Mouse (Mus musculus) left cerebral cortex, adult 18-20 months (tissue): ENCODE measurements around the gene Pip4k2a. TPM values are rescaled to one million over a fixed set of nuclear protein-coding genes. Genes with fewer than 3 reads are reported as not detected.
A peak's percentile ranks its signal among the peaks of the same experiment; 100 is the strongest.
"Not testable (repeated sequence)": the region's sequence is repeated elsewhere in the genome, so short reads cannot be mapped to it uniquely, and the experiment has no call there.

ENCODE experiments used
- DNase-seq, 2 experiments: peaks; one replicate each; pipeline ENCODE4 v3.0.0; 2021 to 2022; ENCODE audit warnings: low spot score in 2 of 2, mixed read lengths in 1 of 2
- long read RNA-seq, 2 experiments: library from polyadenylated mRNA; stranded (forward); transcript quantifications; one replicate each; pipeline ENCODE4 v2.0.0; 2021
- total RNA-seq, 2 experiments: library from RNA; stranded (reverse); gene quantifications; 2 replicates each; pipeline ENCODE4 v1.2.3; 2021

Gene Pip4k2a
- total RNA-seq = 10 to 100 TPM; 55.5 to 56.2 TPM
- long read RNA-seq, experiment 1, transcript Pip4k2a-201 (10 exons, 3,477 nt) = major isoform, 67 of 89 reads
- long read RNA-seq, experiment 1, partial matches to known transcripts = 3 of 89 reads
- long read RNA-seq, experiment 1, other reads (novel, unspliced or antisense) = 19 of 89 reads
- long read RNA-seq, experiment 2, transcript Pip4k2a-201 (10 exons, 3,477 nt) = major isoform, 41 of 62 reads
- long read RNA-seq, experiment 2, partial matches to known transcripts = 7 of 62 reads
- long read RNA-seq, experiment 2, other reads (novel, unspliced or antisense) = 14 of 62 reads

DNA sequence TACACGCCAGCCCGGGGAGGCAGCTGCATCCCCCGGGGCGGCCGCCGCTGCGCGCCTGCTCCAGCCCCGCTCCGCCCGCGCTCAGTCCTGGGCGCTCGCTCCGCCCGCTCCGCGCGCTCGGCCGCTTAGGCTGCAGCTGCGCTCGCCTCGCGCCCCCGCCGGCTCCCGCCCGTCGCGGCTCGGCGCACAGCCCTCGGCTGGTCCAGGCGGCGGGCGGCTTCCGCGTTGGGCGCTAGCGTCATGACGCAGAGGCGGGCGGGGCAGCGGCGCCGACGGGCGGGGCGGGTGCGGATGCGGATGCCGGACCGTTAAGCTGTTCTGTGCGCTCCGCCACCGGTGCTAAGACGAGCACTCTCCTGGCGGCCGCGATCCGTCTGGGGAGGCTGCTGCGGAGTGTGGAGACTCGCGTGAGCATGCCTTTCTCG is at the start of gene Pip4k2a, which contains the start of gene 4930426L09Rik:
TSS of gene Pip4k2a (minus strand) at position 73 of the 425 bp plus-strand sequence.
TSS of gene 4930426L09Rik (plus strand) at position 290 of the 425 bp plus-strand sequence.
- peak; percentile 93 to 95 for DNase-seq

DNA sequence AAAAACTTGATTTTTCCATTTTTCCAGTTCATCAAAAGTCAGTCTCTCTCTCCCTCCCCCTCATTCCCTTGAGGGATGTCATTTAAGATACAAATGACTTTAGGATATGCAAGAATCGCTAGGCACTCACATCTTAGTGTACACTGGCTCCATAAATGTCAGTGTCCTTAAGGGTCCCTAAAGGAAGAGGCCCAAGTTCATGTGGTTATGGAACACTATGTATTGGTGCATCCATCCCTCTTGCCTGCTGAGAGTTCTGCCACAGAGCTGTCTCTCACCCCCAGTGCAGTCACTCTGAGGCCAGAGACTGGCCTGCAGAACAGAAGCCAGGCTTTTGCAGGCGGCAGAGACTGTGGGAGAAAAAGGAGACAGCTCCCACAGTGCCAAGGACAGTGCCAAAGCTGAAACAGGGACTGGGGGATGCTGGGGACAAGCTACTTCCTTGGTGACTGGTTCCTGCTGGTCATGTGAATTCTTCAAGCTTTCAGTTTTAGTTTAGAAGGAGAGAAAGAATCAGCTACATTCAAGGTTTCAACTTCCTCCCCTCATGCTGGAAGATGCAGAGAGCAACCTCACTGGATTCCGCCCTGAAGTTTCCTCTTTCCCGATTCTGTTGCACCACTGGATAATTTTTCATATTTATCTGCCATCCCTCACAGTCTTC is 40.1 kb upstream of the Pip4k2a start:
- DNase-seq = no peak

DNA sequence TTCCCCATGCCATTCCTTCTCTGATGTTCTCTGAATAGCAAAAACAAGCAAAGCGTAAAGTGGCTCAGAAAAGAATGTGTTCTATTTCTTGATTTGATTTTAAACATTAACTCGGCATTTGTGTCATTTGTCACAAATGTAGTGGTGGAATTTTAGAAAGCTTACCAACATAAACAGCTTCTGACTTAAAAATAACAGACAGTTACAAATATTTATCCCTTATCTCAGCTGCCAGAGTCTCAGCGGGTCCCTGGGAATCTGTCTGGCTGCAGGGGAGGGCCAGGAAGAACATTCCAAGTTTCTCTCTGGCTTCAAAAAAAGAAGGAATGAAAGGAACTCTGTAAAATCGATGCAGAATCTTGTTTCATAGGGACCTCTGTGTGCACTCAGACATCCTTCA is 39.5 kb upstream of the Pip4k2a start:
- DNase-seq = no peak

DNA sequence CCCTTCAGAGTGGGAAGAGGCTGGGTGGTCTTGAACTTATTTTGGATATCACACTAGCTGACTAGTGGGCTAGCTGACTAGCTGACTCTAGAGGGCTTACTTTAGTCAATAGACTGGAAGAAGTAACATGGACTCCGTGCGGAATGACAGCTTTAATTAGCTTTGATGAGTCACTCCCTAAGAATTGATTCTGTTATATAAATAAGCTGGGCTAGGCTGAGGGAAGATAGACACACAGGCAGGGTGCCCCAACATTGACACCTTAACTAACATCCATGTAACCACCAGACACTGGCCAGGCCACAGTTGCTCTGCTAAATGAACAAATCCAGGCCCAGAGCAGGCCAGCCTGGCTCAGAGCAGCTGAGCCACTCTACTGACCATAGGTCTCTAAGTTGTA is 26.9 kb upstream of the Pip4k2a start:
- no peak for DNase-seq

- DNase-seq = no peak
Measured at GRCm38 (mm10) chr2:19018034-19018433, 20.1 kb upstream of the Pip4k2a start.

GRCm38 (mm10) chr2:19016839-19017238 is 18.9 kb upstream of the Pip4k2a start:
- no peak for DNase-seq

GRCm38 (mm10) chr2:19016348-19016747 is 18.4 kb upstream of the Pip4k2a start:
- DNase-seq = no peak

- no peak for DNase-seq
Measured at GRCm38 (mm10) chr2:19011443-19011842, 13.5 kb upstream of the Pip4k2a start.

- DNase-seq = not testable (repeated sequence)
Measured at GRCm38 (mm10) chr2:19010541-19010940, 12.6 kb upstream of the Pip4k2a start.

GRCm38 (mm10) chr2:19007580-19007979 is 9.7 kb upstream of the Pip4k2a start:
- DNase-seq = no peak

DNA sequence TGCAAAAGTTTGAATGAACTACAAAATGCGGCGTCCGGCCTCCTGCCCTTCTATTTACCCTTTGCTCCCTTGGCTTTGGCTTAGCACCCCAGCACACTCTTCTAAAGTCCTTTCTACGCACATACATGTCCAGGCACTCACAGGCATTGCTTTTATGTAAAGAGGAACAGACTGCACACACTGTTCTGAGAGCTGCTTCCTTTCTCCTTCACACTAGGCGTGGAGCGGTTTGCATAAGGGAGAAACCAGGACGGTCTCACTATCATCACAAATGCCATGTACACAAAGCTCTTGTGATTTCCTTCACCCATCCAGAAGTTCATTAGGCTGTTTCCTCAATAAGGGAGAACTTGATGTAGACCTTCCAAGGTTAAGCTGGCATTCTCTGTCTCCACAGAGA is 8.2 kb upstream of the Pip4k2a start:
- no peak for DNase-seq

- DNase-seq = no peak
Measured at GRCm38 (mm10) chr2:19004801-19005200, 6.9 kb upstream of the Pip4k2a start.

- DNase-seq = no peak
Measured at GRCm38 (mm10) chr2:18999395-18999794, 1.5 kb upstream of the Pip4k2a start.

DNA sequence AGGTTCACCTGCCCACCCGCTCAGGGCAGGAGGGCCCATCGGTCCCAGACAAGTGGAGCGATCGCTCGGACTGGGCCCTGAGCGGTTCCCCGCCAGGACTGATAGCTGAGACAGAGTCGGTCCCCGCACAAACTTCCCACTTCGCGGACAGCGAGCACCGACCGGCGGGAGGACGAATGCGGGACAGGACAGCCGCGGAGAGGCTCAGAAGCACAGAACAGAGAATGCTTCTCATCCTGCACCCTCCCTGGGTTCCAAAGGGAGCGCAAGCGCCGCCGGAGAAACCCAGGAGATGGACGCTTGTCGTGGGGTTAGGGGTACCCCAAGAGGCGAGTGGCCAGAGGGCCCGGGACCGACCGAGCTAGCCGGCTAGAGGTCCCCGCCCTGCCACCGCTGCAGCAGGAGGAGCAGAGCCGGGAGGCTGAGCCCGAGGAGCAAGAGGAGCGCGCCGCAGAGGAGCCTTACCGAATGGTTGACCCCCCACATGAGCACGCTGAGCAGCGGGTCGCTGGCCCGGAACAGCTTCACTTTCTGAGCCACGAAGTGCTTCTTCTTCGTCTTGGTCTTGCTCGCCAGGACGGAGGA is 447 bp downstream of the Pip4k2a start:
- DNase-seq = peak; percentile 38 to 47

DNA sequence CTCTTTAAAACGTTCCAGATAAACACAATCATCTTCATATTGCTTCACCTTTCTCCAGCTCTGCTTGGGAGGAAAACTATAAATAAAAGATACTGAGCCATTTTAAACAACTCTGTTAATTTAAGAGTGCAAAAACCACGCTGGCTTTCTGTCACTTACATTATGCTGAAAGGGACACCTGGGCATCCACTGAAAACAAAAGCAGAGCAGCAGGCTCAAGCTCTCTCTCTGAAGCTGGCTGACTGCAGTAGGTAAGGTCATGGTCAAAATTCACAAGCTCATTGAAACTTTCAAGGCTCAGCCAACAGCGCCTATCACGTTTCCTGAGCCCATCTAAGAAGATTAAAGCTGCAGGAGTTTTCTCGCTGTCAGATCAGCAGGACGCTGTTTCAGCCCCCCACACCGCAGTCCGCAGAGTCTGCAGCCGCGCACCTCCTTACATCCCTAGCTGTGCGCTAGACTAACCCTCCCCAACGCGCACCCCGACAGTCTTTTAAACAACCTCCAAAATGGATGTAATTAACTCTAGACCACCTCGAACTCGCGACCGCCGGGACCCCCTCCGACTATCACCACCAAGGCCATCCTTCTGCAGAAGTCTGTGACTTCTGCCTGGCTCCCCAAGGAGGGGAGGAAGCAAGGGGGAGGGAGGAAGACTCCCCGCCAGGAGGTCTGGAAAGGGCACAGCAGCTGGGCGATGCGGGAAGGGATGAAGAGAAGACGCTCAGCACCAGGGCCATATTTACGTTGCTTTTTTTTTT is 1.3 kb downstream of the Pip4k2a start:
- DNase-seq = peak in 1 of 2 experiments; percentile 23

DNA sequence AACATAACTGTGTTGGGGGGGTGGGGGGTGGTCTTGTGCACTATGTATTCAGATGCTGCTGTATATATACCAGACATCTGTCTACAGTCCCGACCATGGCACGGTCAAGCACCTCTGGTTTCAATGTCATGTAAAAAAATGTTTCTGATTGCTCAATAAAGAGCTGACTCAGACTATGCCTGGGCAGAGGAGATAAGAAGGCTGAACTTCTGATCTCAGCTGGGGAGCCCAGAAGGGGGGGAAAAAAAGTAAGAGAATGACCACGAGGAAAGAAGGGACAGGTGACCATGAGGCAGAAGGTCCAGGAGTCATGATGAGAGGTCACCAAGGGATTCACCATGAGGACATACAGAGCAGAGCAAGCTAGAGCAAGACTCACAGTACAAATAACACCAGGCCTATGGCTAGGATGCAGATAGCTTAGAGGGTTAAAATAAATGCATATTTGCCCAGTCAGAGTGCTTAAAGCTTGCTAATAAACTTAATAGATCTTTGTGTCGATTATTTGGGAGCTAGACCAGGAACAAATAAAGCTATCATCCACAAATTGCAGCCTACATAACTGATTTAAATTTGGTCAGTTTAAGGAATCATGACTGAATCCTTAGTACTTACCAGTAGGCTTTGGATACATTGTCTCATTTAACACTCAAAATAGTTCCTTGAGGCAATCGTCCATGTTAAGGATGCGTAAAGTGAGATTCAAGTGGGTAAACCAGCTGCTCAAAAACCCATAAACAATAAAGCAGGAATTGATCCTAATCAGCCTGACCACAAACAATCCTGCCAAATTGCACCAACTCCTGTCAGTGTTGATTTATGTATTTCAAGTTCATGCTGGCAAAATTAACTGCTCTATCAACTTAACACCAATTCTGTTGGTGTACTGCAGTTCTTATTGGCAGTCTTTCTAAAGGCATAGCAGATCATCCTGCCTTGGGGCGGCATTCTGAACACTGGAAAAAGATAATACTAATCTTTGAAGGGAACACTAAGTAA is 5.1 kb downstream of the Pip4k2a start:
- no peak for DNase-seq

GRCm38 (mm10) chr2:18988885-18989284 is 9.0 kb downstream of the Pip4k2a start:
- no peak for DNase-seq

- DNase-seq = no peak
Measured at GRCm38 (mm10) chr2:18985506-18985905, 12.4 kb downstream of the Pip4k2a start.

- DNase-seq = no peak
Measured at GRCm38 (mm10) chr2:18984095-18984847, 13.7 kb downstream of the Pip4k2a start.
